Mouse (Mus musculus): Measurements from ENCODE around the gene H2-Q7.
"Not testable (repeated sequence)": the region's sequence is repeated elsewhere in the genome, so short reads cannot be mapped to it uniquely, and the experiment has no call there.

GRCm38 (mm10) chr17:35437386-35437936 is 1.5 kb upstream of the H2-Q7 start:
- not testable (repeated sequence) for TF ChIP-seq CTCF (IDR thresholded peaks at IDR 0.05; ENCODE audit: low read depth); EP300 (optimal IDR thresholded peaks at IDR 0.05)
